Mouse (Mus musculus) Patski (cell line): ENCODE data around the gene Nin. TPM values are rescaled to one million over a fixed set of nuclear protein-coding genes. Genes with fewer than 3 reads are reported as not detected.

ENCODE experiments used
- ATAC-seq: fragments of 100-300 bp; one replicate; pipeline ENCODE4 v1.8.0; 2021
- CTCF ChIA-PET: fragments of 350-600 bp; sonication (Branson Sonifier 250); formaldehyde crosslinking; loops from one replicate; lab custom pipeline; 2022; ENCODE audit warnings: inconsistent platforms; lab: Charles Lee
- POLR2A ChIA-PET: fragments of 350-600 bp; sonication (Branson Sonifier 250); formaldehyde crosslinking; loops from one replicate; lab custom pipeline; 2022; ENCODE audit warnings: antibody characterized with exemption, inconsistent platforms; lab: Charles Lee
- DNase-seq: peaks from one replicate; pipeline ENCODE4 v3.0.0-alpha.2; 2011; ENCODE audit warnings: low read depth, low spot score
- H3K27me3 ChIP-seq: fragments of 371-371 bp; one replicate; pipeline ENCODE4 v1.5.1; 2021
- CTCF ChIP-seq: fragments of 100-300 bp; IDR thresholded peaks from one replicate; pipeline ENCODE4 v1.5.1; 2021
- in situ Hi-C: fragments of 300-500 bp; cut with MboI; formaldehyde crosslinking; loops from 3 replicates; pipeline ENCODE4 v1.11.1; 2018; ENCODE audit warnings: low pct_unique_long_range_greater_than_20kb, mixed read lengths
- polyA plus RNA-seq: library from polyadenylated mRNA; unstranded; gene quantifications from one replicate; pipeline ENCODE4 v1.2.3, GENCODE M21; 2021

The Nin gene
- polyA plus RNA-seq, 1 experiment from 2014 or later: 29.7 TPM

- no peak for ATAC-seq
- POLR2A ChIA-PET: no interaction called here
- in situ Hi-C loops: no loop called here
Observed at GRCm38 (mm10) chr12:70062114-70062513, 51.4 kb downstream of the Nin start.

DNA sequence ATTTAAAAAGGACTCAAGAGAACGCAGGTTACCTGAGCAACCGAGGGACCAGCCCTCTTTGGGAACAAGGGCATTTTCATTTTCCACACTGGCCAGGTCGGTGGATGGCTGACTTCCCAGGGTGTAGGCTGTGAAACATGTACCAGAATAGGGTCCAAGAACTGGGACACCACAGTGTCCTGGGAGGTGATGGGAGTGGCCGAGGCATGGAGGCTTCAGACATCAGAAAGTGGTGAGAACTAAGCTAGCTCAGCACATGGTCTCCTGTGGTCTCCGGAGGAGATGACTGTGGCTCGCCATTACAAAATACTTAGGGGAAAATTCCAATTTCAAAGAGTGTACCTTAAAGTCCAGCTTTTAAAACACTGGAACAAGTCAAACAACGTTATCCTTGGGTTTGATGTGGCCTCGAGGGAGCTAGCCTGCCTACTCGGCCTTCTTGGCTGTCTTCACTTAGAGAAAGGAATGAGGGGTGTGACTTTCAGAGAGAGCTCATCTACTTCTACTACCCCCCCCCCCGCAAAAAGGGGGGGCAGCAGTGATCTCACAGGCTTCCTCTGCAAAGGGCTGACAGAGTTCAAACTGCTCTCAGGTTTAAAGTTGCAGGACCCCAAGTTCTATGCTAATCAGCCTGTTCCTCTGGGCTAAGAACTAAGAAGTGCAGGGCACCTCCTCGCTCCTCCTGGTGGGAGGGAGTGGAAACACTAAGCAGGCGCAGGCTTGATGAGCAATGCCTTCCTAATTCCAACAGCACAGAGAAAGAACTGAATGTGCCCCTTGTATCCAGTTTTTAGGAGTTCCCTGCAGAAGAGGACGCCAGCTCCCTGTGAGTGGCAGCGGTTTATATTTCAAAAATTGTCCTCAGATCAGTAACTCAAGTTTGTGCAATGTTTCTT lies 54.3 kb downstream of the Nin start:
- CTCF ChIA-PET: interaction anchor here (0.7 to 1.1 kb wide), 2 partner anchors 32 to 96 kb away, joined by 4 read pairs; no protein-coding TSS in a partner anchor
- POLR2A ChIA-PET: no interaction called here
- ATAC-seq (peak; percentile 39), DNase-seq (no peak)
- TF ChIP-seq CTCF: peak; percentile 63
- in situ Hi-C loops: loop anchor here (5.0 to 10.0 kb wide), 3 partner anchors 77 to 314 kb away; no protein-coding TSS in a partner anchor
- H3K27me3 ChIP-seq: no peaks in the 10 kb centered on the region

More at GRCm38 (mm10) chr12:70062114-70062513, 51.4 kb downstream of the Nin start:
- CTCF ChIA-PET: interaction anchor here (0.9 to 1.2 kb wide), 2 partner anchors 88 to 103 kb away, joined by 3 to 4 read pairs; no protein-coding TSS in a partner anchor
- no peaks in the 10 kb centered on the region for H3K27me3 ChIP-seq
- TF ChIP-seq CTCF: peak; percentile 75
- no peak for DNase-seq

DNA sequence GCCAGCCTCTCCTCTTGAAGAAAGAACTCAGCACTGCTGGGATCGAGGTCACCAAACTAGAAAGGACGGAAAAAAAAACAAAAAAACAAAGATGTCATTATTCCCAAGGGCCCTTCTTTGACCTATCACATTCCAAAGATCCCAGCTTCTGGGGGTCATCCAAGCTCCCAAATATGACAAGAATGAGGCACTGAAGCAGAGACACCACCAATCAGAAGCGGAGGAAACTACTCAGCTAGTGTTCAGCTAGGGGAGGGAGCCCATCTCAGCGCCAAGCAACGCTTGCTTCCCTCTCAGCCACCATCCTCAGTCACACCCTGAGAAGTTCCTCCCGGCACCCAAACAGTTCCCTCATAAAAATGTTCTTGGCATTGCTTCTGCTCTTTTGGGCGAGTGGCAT lies 62.8 kb downstream of the Nin start:
- ATAC-seq (no peak), DNase-seq (no peak)
- in situ Hi-C loops: loop anchor here (10.0 kb wide), 2 partner anchors 86 to 306 kb away; no protein-coding TSS in a partner anchor
- TF ChIP-seq CTCF: no peak
- ChIA-PET POLR2A (no interaction called here), CTCF (interaction anchor here (1.1 to 1.2 kb wide), 2 partner anchors 67 to 88 kb away, joined by 3 read pairs; no protein-coding TSS in a partner anchor)
- no peaks in the 10 kb centered on the region for H3K27me3 ChIP-seq

DNA sequence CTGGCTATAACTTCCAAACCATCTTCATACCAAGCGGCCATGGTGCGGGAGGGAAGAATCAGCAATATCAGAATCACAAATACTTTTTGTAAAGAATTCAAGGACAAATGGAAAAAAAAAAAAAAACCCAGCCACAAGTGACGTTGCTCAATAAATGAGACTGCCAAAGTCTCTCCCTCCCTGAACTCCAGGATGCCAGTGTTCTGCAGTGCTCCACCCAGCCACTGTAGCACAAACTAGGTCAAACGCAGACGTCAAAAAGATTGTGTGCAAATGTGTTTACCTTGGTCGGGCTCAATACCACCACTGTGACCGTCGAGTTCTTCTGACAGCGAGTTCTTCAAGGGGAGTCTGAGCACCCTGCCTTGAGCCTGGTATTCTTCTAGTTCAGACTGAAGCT lies 64.8 kb downstream of the Nin start:
- ChIA-PET POLR2A (no interaction called here), CTCF (interaction anchor here (0.8 to 1.3 kb wide), 2 partner anchors 12 to 63 kb away, joined by 3 to 4 read pairs; no protein-coding TSS in a partner anchor)
- DNase-seq (no peak), ATAC-seq (no peak)
- H3K27me3 ChIP-seq: no peaks in the 10 kb centered on the region
- in situ Hi-C loops: no loop called here
- no peak for TF ChIP-seq CTCF

GRCm38 (mm10) chr12:70047281-70047680 lies 66.2 kb downstream of the Nin start:
- DNase-seq: no peak
- CTCF ChIA-PET: interaction anchor here (1.3 kb wide), 1 partner anchor 11 kb away, joined by 3 read pairs; no protein-coding TSS in a partner anchor
- POLR2A ChIA-PET: no interaction called here
- in situ Hi-C loops: no loop called here
- H3K27me3 ChIP-seq: no peaks in the 10 kb centered on the region
- no peak for TF ChIP-seq CTCF
- ATAC-seq: no peak

DNA sequence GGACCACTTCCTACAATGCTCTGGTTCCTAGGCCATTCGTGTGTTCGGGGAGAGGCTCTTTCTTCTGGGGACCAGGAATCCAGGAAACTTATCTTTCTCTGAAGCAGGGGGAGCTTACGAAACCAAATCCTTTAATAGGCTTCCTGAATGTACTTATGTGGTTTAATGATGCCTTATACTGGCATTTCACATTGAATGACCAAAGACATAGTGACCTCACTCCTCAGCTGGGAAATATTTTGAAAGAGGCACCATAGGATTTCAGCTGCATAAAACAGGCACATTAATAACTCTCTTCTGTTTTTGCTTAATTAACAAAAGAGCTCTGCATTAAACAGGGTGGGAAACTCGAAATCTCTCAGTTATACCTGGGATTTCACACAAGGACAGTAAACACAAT lies 69.2 kb downstream of the Nin start:
- in situ Hi-C loops: no loop called here
- TF ChIP-seq CTCF: no peak
- CTCF ChIA-PET: interaction anchor here (0.7 to 1.6 kb wide), 4 partner anchors 11 to 80 kb away, joined by 3 to 4 read pairs (median 4); no protein-coding TSS in a partner anchor

GRCm38 (mm10) chr12:70043421-70043820 lies 70.1 kb downstream of the Nin start:
- TF ChIP-seq CTCF: no peak
- ATAC-seq (no peak), DNase-seq (no peak)
- no peaks in the 10 kb centered on the region for H3K27me3 ChIP-seq
- ChIA-PET CTCF (interaction anchor here (1.0 kb wide), 1 partner anchor 15 kb away, joined by 4 read pairs; no protein-coding TSS in a partner anchor), POLR2A (interaction anchor here (1.5 kb wide), 1 partner anchor 17 kb away, joined by 5 read pairs; no protein-coding TSS in a partner anchor)
- in situ Hi-C loops: no loop called here

More for the DNA sequence above, 69.2 kb downstream of the Nin start:
- H3K27me3 ChIP-seq: no peaks in the 10 kb centered on the region
- peak; percentile 59 for DNase-seq
- POLR2A ChIA-PET: interaction anchor here (1.4 to 1.5 kb wide), 2 partner anchors 8 to 18 kb away, joined by 4 to 5 read pairs; no protein-coding TSS in a partner anchor
- ATAC-seq: peak; percentile 60

GRCm38 (mm10) chr12:70040981-70041380 lies 72.5 kb downstream of the Nin start:
- ChIA-PET CTCF (no interaction called here), POLR2A (interaction anchor here (1.2 kb wide), 1 partner anchor 9 kb away, joined by 4 read pairs; no protein-coding TSS in a partner anchor)
- DNase-seq: no peak
- in situ Hi-C loops: no loop called here
- no peaks in the 10 kb centered on the region for H3K27me3 ChIP-seq
- no peak for ATAC-seq
- no peak for TF ChIP-seq CTCF

GRCm38 (mm10) chr12:70036722-70037305 lies 76.7 kb downstream of the Nin start:
- DNase-seq (no peak), ATAC-seq (no peak)
- H3K27me3 ChIP-seq: no peaks in the 10 kb centered on the region
- TF ChIP-seq CTCF: no peak
- POLR2A ChIA-PET: interaction anchor here (1.3 kb wide), 1 partner anchor 8 kb away, joined by 4 read pairs; no protein-coding TSS in a partner anchor
- in situ Hi-C loops: no loop called here
- CTCF ChIA-PET: interaction anchor here (1.0 kb wide), 1 partner anchor 11 kb away, joined by 3 read pairs; no protein-coding TSS in a partner anchor

DNA sequence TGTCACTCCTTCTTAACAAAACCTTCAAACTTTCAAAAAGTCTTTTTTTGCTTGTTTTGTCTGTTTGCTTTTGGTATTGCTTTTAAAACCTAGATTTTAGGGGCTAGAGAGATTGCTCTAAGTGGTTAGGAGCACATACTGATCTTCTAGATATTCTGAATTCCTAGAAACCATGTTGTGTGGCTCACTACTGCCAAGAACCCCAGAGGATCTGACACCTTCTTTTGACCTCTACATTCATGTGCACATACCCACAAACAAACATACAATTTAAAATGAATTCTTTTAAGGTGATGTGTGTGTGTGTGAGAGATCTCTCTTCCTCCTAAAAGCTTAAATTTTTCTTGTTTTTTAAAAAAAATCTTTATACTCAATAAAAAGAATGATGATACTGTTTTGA lies 87.3 kb downstream of the Nin start:
- CTCF ChIA-PET: interaction anchor here (0.8 to 3.1 kb wide), 5 partner anchors 15 to 64 kb away, joined by 3 to 8 read pairs (median 4); no protein-coding TSS in a partner anchor
- in situ Hi-C loops: no loop called here

More for the DNA sequence above, 87.3 kb downstream of the Nin start:
- no peak for TF ChIP-seq CTCF
- peak; percentile 54 for ATAC-seq
- POLR2A ChIA-PET: interaction anchor here (0.6 to 2.0 kb wide), 6 partner anchors 11 to 48 kb away, joined by 3 to 7 read pairs (median 3); no protein-coding TSS in a partner anchor
- no peaks in the 10 kb centered on the region for H3K27me3 ChIP-seq
- DNase-seq: peak; percentile 39
